Mouse (Mus musculus) embryonic fibroblast, embryonic 13.5 days (primary cell): ENCODE data around the gene Gmds.

Experiments
- CTCF ChIP-seq: IDR thresholded peaks from 2 replicates; pipeline ENCODE4 v1.5.1; 2011; ENCODE audit warnings: mild to moderate bottlenecking, control low read depth, low read length, moderate library complexity, borderline replicate concordance; ENCODE audit not compliant: insufficient read depth
- POLR2A ChIP-seq: IDR thresholded peaks from 2 replicates; pipeline ENCODE4 v1.6.1; 2011; ENCODE audit warnings: low read depth, mild to moderate bottlenecking, control low read depth, low read length, moderate library complexity

GRCm38 (mm10) chr13:32178682-32179081 lies 159.9 kb downstream of the Gmds start:
- no peak for TF ChIP-seq CTCF
- no peak for TF ChIP-seq POLR2A
